Mouse (Mus musculus) cerebellum, postnatal 4 days (tissue): ENCODE measurements around the gene Lipf.

Experiments
- DNase-seq, 2 experiments: peaks; one replicate each; pipeline ENCODE4 v3.0.0; 2022; ENCODE audit warnings: low spot score in 2 of 2, mixed read lengths in 1 of 2

Lipf gene

GRCm38 (mm10) chr19:33960887-33961286, at the start of gene Lipf:
Gene Lipf, plus strand, starts transcription at chr19:33961187.
- no peak for DNase-seq

GRCm38 (mm10) chr19:33924099-33924498, 36.9 kb upstream of the Lipf start:
- DNase-seq: no peak

GRCm38 (mm10) chr19:33979007-33979406, 18.0 kb downstream of the Lipf start:
- DNase-seq: no peak

- DNase-seq: no peak
Measured at GRCm38 (mm10) chr19:33983043-33983442, 22.1 kb downstream of the Lipf start.

- DNase-seq: no peak
Measured at GRCm38 (mm10) chr19:34008002-34008401, 47.0 kb downstream of the Lipf start, which contains the start of gene Lipk. Gene Lipk, plus strand, starts transcription at chr19:34008290.

- no peak for DNase-seq
Measured at GRCm38 (mm10) chr19:34021440-34022172, 60.6 kb downstream of the Lipf start.

GRCm38 (mm10) chr19:34022759-34023158, 61.8 kb downstream of the Lipf start:
- no peak for DNase-seq
